Mouse (Mus musculus) right cerebral cortex, adult 18-20 months (tissue): ENCODE data around the gene Ccser2.
"Not testable (repeated sequence)": the region's sequence is repeated elsewhere in the genome, so short reads cannot be mapped to it uniquely, and the experiment has no call there.

ENCODE experiments used
- DNase-seq: peaks from one replicate; pipeline ENCODE4 v3.0.0; 2022; ENCODE audit warnings: mixed read lengths

Gene Ccser2

DNA sequence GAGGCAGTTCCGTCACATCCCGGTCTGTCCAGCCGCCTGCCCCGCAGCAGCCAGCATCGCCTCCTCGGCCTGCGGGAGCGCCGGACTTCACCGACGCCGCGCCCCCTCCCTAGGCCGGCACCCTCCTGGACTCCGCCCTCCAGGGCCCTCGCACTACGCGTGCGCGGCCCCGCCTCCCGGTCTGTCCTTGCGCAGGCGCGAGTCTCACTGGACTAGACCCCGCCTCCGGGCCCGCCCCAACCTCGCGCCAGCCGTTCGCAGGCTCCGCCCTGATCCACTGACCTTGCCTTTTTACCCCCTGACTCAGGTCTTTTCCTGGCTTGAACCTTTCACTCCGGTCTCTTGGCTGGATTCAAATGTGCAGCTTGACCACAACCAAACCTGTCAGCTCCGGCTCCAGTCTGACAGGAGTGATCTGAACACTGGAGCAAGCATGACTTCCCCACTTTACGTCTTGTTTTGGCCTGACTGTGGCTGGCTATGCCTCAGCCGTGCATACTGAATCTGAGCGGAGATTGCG lies at the start of gene Ccser2:
Ccser2 (minus strand) TSS at position 150 of the 520 bp plus-strand sequence.
- DNase-seq = peak; percentile 98

DNA sequence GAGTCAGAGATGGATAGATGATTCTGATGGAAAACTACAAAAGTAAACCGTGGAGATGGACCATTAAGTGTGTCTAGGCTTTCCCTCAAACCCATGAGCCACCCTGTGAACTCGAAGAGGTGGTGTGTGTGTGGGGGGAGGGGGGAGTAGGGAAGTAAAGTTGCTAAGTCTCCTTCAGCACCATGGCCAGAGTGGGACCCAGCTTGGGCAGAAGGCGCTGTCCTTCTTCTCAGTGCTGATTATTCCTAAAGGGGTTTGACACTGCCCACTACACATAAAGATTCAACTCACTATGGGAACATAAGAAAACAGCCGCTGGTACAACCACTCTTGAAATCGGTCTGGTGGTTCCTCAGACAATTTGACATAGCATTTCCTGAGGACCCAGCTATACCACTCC lies 47.3 kb upstream of the Ccser2 start:
- no peak for DNase-seq

DNA sequence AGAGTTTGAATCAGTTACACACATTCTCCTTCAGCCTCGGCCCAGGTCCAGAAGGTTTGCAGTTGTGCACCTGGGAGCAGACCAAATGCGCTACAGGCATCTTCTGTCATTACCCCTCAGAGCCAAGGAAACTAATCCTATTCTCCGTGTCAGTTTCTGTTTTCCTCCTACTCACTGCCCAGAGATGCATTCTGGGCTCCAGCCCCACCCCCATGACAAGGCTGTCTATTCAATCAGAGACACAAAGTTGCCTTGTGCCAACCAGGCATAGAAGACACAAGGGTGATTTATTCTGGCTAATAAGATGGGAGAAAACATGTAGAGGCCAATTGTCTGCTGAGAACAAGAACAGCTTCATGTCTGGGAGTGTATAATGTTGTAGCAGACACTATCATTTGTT lies 45.1 kb upstream of the Ccser2 start:
- peak; percentile 14 for DNase-seq

DNA sequence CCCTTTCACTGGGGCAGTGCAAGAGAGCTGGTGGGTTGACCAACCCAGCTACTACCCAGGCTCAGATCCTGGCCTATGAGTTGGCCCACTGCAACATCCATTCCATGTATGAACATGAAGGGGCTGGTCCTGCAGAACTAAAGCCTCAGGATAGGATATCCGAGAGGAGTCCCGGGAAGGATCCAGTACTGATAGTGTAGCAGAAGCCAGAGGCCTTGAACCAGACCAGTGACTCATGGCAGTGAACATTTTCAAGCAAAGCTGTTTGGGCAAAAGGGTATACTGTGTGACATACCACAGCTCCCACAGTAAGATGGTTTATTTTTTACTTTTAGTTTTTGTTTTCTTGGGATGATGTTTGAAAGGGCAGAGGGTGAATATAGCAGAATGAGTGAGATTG lies 41.1 kb upstream of the Ccser2 start:
- no peak for DNase-seq

DNA sequence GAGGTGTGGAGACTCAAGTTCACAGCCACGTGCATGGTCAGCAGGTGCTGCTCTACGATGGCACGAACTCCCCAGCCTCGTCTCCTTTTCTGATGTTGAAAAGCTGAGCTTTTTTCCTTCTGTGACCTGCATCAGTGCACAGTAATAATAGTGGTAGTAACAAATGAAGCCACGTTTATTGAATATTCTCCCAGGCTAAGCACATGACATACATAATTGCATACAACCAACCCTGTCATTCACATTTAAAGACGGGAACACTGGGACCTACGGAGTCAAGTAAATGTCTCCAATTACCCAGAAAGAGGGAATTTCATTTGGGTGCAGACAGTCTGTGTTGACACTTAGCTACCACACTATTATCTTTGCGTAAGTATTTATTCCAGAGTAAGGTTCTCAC lies 37.9 kb upstream of the Ccser2 start:
- DNase-seq = no peak

DNA sequence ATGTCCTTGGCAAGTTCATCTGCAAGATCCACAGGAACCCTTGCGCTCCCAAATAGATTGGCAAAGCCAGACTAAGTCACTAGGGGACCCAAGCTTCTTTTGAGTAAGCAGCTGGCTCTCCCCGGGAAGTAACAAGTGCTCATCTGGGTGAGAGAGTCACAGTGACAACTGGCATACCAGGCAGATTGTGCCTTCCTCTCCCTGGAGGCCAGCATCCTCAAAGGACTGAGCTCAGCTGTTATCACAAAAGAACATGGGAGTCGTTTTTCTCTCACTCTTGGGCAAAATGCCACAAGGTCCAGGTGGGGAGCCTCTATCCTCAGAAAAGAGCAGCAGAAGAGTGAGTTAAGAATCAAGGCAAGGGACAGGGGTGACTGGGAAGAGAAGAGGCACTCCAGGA lies 37.3 kb upstream of the Ccser2 start:
- DNase-seq = no peak

DNA sequence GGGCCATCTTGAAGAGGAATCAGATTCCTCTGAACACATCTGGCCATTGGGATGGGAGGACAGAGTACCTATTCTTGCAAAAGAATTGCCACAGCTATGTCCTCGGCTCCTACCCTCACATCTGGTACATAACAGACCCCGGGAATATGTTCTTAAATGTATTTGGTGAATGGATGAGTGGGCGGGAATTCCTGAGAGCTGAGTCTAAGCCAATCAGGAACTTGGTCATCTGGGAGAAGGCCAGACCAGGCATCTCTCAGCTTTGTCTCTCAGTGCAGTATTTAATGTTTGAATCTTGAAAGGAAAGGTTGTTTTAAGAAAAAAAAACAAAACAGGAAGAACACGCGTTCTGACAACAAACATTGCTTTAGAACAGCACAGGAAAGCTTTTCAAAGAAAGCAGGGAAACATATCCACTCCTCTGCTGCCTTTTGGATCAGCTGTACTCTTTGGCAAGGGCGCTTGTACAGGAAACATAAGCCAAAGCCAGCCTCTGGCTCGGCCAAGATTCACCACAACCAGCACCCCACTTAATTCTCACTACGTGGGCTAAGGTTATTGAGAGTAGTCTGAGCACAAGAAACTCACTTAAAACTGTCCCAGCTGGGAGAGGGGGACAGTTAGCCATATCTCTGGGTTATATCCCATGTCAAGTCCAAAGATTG lies 35.0 kb upstream of the Ccser2 start:
- DNase-seq = no peak

DNA sequence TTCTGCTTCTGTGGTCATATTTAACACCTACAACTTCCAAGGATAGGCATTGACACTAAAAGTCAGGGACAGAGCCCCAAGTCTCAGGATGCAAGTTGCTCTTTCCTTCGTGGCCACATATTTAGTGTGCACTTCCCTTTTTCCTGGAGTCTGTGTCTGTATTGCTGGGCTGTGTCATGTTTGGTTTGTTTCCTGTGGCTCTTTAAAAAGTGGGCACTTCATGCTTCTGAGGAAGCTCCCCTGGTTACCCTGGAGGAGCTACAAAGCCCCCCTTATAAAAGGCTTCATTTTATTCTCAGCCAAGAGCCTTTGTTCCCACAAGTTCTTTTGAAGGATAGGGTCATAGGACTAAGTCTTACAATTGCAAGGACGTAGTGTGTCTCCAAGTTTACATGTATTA lies 34.3 kb upstream of the Ccser2 start:
- no peak for DNase-seq

DNA sequence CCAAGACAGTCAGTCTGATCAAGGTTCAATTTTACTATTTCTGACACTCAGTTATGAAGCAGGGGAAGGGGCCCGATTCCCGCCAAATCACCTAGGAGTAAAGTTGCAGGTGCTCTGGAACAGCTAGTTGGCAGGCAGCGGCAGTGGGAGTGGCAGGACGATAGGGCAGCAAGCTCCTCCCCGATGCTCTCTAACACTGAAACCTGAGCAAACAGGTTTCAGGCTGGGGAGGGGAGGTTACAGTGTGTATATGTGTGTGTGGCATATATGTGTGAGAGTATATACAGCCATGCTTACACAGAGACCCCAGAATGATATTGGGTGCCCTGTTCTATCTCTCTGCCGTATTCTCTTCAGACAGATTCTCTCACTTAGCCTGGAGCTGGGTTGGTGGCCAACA lies 32.2 kb upstream of the Ccser2 start:
- not testable (repeated sequence) for DNase-seq

DNA sequence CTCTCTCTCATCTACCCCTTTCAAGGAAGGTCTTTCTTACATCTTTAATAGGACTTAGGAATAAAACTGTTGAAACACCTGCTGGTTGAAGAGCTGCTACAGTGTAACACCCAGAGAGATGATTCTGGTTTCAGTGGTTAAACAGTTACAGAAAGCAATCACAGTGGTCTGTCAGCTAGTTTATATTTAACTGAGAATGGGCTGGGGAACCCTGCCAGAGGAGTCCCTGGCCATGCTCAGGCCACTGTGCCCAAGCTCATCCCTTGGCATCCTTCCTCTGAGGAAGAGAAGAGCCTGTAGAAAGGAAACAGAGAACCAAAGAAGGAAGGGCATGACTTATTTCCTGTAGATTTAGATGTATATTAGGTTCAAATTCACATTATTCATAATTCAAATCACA lies 21.2 kb upstream of the Ccser2 start:
- DNase-seq = no peak

DNA sequence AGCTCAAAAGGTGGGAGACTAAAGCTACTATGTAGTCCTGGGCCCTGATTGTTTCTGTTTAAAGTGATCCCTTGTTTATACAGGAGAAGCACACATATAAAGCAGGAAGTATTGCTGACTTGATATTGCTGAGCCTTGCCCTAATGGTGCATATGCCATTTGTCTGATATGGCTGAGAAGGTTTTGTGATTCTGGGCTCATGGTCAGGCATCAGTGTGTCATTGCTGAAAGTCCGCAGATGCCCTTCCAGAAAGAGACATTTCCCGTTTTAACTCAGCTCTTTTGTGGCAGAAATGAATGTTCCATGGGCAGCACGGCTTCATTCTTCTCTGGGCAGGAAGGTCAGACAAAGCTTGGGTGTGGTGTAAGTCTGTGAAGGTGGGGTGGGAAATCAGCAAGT lies 17.1 kb upstream of the Ccser2 start:
- DNase-seq = no peak

DNA sequence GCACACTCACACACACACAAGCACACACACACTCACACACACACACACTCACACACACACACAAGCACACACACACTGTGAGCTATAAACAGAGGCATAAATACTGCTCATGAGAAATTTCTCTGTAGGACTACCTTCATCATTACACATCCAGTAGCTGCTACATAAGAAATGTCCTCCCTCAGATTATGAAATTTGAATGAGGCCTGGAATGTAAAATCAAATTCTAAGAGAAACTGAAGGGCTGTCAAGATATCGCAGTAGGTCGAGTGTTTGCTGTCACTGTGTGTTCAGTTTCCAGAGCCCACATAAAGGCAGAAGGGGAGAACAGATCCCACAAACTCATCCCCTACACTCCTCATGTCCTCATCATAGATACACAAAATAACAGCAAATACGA lies 6.4 kb upstream of the Ccser2 start:
- DNase-seq = no peak

DNA sequence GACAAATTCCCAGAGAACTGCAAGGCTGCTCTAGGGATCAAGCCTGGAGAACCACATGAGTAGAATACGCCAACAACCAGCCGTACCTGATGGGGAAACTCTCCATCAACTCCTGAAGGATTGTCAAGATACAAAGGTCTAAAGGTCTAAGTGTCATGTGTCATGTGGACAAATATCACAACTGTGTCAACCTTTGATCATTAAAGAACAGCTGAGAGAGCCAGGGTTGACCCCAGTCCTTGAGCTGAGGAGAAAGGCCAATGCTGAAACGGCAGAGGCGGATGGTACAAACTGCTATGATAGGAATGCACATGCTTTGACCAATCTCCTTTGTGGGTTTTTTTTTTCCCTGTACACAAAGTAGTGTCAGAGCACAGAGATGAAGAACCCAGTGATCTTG lies 2.6 kb upstream of the Ccser2 start:
- no peak for DNase-seq

DNA sequence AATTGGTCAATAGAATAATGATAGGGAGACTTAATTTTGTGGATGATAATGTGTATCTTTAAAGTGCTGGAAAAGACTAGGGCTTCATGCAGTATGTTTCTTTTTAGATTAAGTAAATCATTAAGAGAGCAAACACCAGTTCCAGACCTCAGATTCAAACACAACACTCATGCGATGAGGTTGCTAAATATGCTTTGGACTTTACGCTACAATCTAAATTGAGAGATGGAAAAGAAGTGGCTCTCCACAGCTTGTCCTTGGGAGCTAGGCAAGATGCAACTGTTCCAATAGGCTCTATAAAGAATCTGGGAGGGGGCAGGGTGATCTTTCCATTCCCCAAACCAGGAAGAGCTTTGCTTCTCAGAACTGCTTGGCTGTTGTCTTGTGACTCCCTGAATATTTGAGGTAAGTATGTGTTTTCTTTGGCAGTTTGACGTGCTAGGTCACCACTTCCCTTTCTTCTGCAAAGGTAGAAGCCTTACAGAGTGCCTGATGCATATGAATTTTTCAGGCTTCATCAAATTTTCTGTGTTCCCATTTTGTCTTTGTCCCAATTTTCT lies 1.4 kb upstream of the Ccser2 start:
- no peak for DNase-seq

DNA sequence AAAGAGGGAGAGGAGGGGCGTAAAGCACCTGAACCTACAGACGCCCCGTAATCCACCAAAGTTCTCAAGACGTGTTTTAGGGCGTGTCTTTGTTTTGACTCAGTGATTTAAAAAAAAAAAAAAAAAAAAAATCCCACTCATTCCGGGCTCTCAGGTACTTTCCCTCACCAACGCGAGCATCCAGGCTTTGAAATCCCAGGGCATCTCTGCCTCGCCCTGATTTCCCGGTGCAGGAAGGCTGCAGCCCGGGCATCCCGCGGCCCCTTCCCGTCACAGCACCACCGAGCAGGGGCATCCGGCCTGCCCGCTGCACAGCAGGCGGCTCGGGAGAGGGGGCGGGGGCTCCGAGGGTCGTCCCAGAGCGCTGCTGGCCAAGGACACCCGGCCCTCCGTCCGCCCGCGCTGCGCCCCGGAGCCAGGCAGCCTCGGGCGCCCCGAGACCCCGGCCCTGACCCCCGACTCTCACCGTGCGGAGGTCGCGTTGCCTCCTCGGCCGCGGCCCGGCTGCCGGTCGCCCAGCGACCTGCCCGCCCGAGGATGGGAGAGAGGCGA lies 425 bp downstream of the Ccser2 start:
- DNase-seq = peak; percentile 34

DNA sequence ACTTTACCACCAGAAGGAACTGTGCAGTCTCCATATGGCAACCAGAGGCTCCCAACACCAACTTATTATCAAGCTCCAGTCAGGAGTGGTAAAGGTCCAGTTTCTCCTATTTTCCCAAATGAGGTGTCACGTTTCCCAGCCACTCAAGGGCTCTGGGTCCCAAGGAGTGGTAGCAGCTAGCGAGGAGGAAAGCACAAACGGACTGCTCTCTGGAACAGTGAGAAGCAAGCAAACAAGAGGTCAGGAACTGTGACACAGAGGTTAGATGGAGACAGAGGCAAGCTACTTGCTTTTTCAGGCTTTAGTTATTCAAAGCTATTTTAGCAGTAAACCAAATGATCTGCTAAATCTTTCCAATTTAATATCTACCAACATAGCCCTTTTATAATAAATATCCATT lies 3.2 kb downstream of the Ccser2 start:
- no peak for DNase-seq

DNA sequence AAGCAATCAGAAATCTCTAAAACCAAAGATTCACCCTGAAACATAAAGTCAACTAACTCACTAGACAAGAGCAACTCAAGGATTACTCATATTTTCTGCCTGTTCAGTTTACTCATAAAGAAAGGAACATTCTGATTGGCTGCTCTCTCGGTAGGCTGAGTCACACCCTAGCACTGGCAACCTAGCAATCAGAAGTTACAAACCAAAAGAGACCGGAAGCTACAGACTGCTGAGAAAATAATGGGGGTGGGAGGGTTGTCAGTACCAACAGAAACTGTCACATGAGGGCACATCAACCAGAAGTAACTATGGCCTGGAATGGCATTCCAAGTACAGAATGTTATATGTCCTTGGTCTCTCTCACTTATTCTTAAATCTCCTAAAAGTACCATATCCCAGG lies 6.1 kb downstream of the Ccser2 start:
- DNase-seq = no peak

DNA sequence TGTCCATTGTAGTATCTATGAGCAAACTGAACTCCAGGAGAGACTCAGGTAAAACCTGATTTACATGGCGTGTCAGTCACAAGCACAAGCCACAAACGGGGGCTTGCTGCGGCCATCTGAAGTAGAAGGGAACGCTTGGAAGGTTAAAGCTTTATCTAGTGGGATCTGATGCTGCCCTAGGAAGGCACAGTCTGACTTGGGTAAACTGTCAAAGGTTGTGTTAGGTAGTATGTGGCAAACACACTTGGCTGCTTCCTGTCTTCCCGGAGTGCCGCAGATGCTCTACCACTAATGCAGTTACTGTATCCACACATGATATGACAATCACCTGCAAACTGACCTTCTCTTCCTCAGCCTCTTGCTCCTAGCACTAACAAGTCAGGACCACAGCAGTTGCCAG lies 10.9 kb downstream of the Ccser2 start:
- no peak for DNase-seq

DNA sequence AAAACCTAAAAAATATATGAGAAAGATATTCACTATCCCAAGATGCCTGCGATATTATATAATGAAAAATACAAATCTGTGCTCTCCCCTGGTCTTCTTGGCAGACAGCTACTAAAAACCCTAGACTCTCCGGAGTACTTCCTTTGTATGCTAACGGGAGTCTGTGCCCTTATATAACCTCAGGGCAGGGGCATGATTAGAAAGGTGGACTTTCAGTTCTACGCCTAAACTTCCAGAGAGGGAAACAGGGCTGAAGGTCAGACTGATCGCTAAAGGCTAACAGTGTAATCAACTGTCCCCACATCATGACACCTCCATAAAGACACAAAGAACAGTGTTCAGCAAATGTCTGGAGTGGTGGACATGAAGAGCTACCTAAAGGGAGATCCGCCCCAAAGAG lies 11.3 kb downstream of the Ccser2 start:
- DNase-seq = no peak

DNA sequence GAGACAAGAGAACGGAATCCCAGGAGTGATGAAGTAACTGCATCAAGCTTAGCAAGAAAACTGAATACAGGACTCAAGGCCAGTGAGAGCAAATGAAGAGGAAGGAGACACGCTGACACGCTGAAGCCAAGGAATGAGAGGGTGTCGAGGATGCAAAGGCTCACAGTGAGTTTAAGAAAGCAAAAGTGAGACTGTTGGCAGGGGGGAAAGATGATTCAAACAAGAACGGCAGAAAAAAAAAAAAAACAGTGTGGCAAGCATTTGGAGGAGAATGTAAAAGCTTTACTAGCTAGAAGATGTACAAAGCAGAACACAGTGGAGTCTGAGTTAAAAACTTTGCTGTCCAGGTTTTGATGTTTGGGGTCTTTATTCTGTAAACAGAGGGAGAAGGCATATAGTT lies 11.9 kb downstream of the Ccser2 start:
- no peak for DNase-seq

DNA sequence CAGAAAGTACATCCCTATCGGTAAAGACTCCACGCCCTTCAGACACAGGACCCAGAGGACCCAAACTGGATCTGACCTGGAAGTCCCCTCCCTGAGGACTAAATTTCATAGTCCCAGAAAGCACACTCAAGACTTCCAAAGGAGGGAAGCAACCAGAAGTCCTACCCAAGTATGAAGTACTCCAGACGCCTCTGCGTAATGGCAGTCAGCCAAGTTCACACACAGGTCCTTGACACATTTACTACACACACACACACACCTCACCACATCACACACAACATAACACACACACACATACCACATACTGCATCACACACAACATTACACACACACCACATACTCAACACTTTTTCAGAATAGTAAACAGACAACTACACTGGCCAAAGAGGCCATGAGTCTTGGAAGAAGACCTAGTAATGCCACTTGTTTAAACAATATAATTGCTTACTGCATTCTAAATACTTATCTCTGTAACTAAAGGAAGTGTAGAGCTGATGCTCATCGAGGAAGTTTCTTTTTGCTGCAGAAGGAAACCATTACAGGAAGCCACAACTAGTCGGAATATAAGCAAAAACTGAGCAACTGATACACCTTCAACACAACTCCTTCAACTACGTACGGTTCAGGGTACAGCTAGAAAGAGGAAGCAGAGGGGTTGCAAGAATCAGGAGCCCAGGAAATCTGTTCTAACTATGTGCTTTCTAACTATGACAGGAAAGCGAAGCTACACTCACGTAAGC lies 15.7 kb downstream of the Ccser2 start:
- no peak for DNase-seq

DNA sequence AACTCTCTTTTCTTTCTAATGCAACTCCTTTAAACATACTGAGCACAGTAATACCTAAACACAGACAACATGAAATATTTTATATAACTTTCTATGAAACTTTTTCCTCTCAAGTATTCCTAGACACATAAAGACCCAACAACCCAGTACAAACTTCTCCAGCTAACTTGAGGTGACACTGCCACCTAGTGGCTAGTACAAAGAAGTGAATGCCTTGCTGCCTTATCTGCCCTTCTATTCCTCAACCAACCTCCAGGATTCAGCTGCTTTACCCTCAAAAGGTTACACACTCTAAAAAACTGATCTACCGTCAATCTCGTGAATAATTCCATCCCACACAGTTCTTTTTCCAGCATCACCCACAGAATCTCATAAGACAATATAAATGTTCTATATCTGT lies 16.4 kb downstream of the Ccser2 start:
- peak; percentile 32 for DNase-seq

DNA sequence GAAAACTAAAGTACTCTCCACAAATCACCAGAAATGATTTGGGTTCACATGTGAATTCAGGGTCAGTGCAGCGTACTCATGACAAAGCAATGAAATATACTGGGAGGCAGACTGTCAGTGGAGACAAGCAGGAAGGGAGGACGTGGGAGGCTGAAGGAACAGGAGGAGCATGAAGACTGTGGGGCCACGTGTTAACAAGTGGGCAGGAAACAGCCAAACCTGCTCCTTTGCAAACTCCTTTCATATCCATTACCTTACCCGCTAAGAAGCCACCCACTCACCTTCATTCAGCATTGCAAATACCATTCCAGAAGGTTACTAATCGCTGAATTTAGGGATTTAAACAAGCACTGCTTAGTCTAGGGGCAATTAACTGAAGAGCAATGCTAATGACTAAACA lies 25.9 kb downstream of the Ccser2 start:
- peak; percentile 72 for DNase-seq

DNA sequence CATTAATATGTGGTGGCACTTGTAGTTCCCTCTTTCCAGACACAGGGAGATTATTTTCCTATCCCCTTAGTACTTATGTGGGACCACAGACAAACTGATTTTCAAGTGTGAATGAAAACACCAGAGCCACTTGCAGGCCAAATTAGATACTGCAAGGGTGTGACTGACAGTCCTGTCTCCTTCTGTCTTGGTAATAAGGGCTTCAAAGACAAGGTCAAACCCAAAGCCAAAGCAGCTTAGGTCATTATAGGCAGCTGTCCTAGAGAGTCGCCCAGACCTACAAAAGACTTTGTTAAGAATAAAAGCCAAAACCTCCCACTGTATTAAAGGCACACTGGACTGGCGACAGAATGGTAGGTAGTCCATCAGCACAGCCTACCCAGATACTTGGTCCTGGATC lies 30.6 kb downstream of the Ccser2 start:
- no peak for DNase-seq
